Mouse (Mus musculus) limb, embryonic 14.5 days (tissue): ENCODE data around the gene Trp53i11. TPM values are rescaled to one million over a fixed set of nuclear protein-coding genes. Genes with fewer than 3 reads are reported as not detected.

Experiments used
- ATAC-seq: fragments of 200-750 bp; cut with Nextera tagmentation; 2 replicates; pipeline ENCODE4 v1.8.0; 2017; ENCODE audit warnings: low read depth, moderate number of reproducible peaks, moderate TSS enrichment; ENCODE audit not compliant: low FRiP score
- DNase-seq: peaks from one replicate; pipeline ENCODE4 v3.0.0-alpha.2; 2015; ENCODE audit warnings: low spot score
- H3K27ac ChIP-seq: fragments of 300-500 bp; sonication (generic); replicated peaks from 2 replicates; pipeline ENCODE4 v1.5.1; 2014; ENCODE audit warnings: low read depth, mild to moderate bottlenecking, low read length, moderate library complexity, mixed read lengths
- H3K27me3 ChIP-seq: fragments of 300-500 bp; sonication (generic); 2 replicates; pipeline ENCODE4 v1.6.1; 2014; ENCODE audit warnings: low read length, mixed read lengths; ENCODE audit not compliant: control insufficient read depth, insufficient read depth
- H3K36me3 ChIP-seq: fragments of 300-500 bp; sonication (generic); 2 replicates; pipeline ENCODE4 v1.6.1; 2014; ENCODE audit warnings: mild to moderate bottlenecking, low read length, moderate library complexity, mixed read lengths; ENCODE audit not compliant: control insufficient read depth, insufficient read depth
- H3K4me1 ChIP-seq: fragments of 300-500 bp; sonication (generic); 2 replicates; pipeline ENCODE4 v1.6.1; 2014; ENCODE audit warnings: antibody characterized with exemption, low read length, mixed read lengths; ENCODE audit not compliant: control insufficient read depth, insufficient read depth
- H3K4me2 ChIP-seq: fragments of 300-500 bp; sonication (generic); replicated peaks from 2 replicates; pipeline ENCODE4 v1.6.1; 2014; ENCODE audit warnings: low read depth, mild to moderate bottlenecking, low read length, moderate library complexity; ENCODE audit not compliant: severe bottlenecking
- H3K4me3 ChIP-seq: fragments of 300-500 bp; sonication (generic); replicated peaks from 2 replicates; pipeline ENCODE4 v1.5.1; 2014; ENCODE audit warnings: low read length
- H3K9ac ChIP-seq: fragments of 300-500 bp; sonication (generic); 2 replicates; pipeline ENCODE4 v1.6.1; 2014; ENCODE audit warnings: mild to moderate bottlenecking, low read depth, low read length, moderate library complexity; ENCODE audit not compliant: severe bottlenecking
- H3K9me3 ChIP-seq: fragments of 300-500 bp; sonication (generic); 2 replicates; pipeline ENCODE4 v1.6.1; 2016; ENCODE audit warnings: low read length; ENCODE audit not compliant: control insufficient read depth
- POLR2A ChIP-seq: fragments of 200-500 bp; IDR thresholded peaks from 2 replicates; pipeline ENCODE4 v1.8.0; 2012; ENCODE audit warnings: inconsistent platforms, mild to moderate bottlenecking, moderate library complexity, borderline replicate concordance; ENCODE audit not compliant: insufficient read depth, insufficient read length; ENCODE audit errors: extremely low read depth
- WGBS: fragments of 180-500 bp; shearing (Covaris S2); extraction: QIAGEN DNeasy Blood & Tissue Kit; methylation state at CpG from one replicate; pipeline ENCODE4 v1.1.7; 2014; 5-methylcytosine and 5-hydroxymethylcytosine counted together
- polyA plus RNA-seq, 2 experiments: library from polyadenylated mRNA; depleted of rRNA in 1 of 2; stranded (reverse) in 1 of 2; unstranded in 1 of 2; fragments of >200 nt; fragmentation: Nextera tagmentation in 1 of 2; extraction: Ambion mirVana in 1 of 2; gene quantifications; 2 replicates each; pipeline versions ENCODE4 v1.2.1 to v1.2.3; 2012 to 2014

Gene Trp53i11
- polyA plus RNA-seq, 2 experiments = 26.6 to 30.5 TPM

- Histone ChIP-seq H3K27me3 (peaks cover 39% of the 10 kb centered on the region), H3K9ac (no peak overlapping the region), H3K4me3 (no peak overlapping the region), H3K27ac (no peak overlapping the region), H3K4me1 (peaks cover 7% of the 10 kb centered on the region; the same call in 1 of the 2 replicates), H3K4me2 (no peak overlapping the region), H3K9me3 (no peaks in the 10 kb centered on the region), H3K36me3 (no peaks in the 10 kb centered on the region)
- no peak for TF ChIP-seq POLR2A
- ATAC-seq (no peak), DNase-seq (no peak)
- 70% methylated on average over 11 of the region's 11 CpGs for WGBS
These were observed 4.5 kb upstream of the Trp53i11 start for GRCm38 (mm10) chr2:93182859-93183258.

GRCm38 (mm10) chr2:93188020-93188760 lies 842 bp downstream of the Trp53i11 start:
- TF ChIP-seq POLR2A = no peak
- WGBS = 0% methylated on average over 50 of the region's 53 CpGs

GRCm38 (mm10) chr2:93188761-93189458 lies 1.6 kb downstream of the Trp53i11 start:
- no peak for TF ChIP-seq POLR2A
- Histone ChIP-seq H3K4me3 (peak overlapping the region; percentile 64), H3K9ac (peak overlapping the region; percentile 72), H3K27me3 (no peaks in the 10 kb centered on the region), H3K36me3 (no peaks in the 10 kb centered on the region), H3K27ac (0 out of 2 replicates have a peak overlapping the region, but pooled peaks have one; percentile 28), H3K9me3 (no peaks in the 10 kb centered on the region), H3K4me1 (peaks cover 14% of the 10 kb centered on the region; the same call in 1 of the 2 replicates), H3K4me2 (peak overlapping the region; percentile 100)
- ATAC-seq (no peak), DNase-seq (peak; percentile 66)
- 7% methylated on average over 19 of the region's 19 CpGs for WGBS

More at GRCm38 (mm10) chr2:93188020-93188760, 842 bp downstream of the Trp53i11 start:
- Histone ChIP-seq H3K4me1 (peaks cover 14% of the 10 kb centered on the region; the same call in 1 of the 2 replicates), H3K9me3 (no peaks in the 10 kb centered on the region), H3K9ac (peak overlapping the region; percentile 72), H3K27me3 (no peaks in the 10 kb centered on the region), H3K36me3 (no peaks in the 10 kb centered on the region), H3K4me2 (peak overlapping the region; percentile 100), H3K4me3 (peak overlapping the region; percentile 64), H3K27ac (0 out of 2 replicates have a peak overlapping the region, but pooled peaks have one; percentile 28)
- no peak for ATAC-seq
- no peak for DNase-seq

- no peak overlapping the region for H3K4me3 ChIP-seq
- H3K9ac ChIP-seq = no peak overlapping the region
- no peaks in the 10 kb centered on the region for H3K27me3 ChIP-seq
- ATAC-seq (no peak), DNase-seq (no peak)
- H3K9me3 ChIP-seq = no peaks in the 10 kb centered on the region
- no peak overlapping the region for H3K27ac ChIP-seq
- WGBS = 27% methylated on average over 9 of the region's 9 CpGs
- no peak overlapping the region for H3K4me2 ChIP-seq
- no peaks in the 10 kb centered on the region for H3K36me3 ChIP-seq
- TF ChIP-seq POLR2A = no peak
- H3K4me1 ChIP-seq = peaks cover 14% of the 10 kb centered on the region; the same call in 1 of the 2 replicates
These were observed 3.6 kb downstream of the Trp53i11 start for GRCm38 (mm10) chr2:93190771-93191487.
